Comparison of ENCODE assay signal across 10 mouse cellular contexts in the genomic region with DNA sequence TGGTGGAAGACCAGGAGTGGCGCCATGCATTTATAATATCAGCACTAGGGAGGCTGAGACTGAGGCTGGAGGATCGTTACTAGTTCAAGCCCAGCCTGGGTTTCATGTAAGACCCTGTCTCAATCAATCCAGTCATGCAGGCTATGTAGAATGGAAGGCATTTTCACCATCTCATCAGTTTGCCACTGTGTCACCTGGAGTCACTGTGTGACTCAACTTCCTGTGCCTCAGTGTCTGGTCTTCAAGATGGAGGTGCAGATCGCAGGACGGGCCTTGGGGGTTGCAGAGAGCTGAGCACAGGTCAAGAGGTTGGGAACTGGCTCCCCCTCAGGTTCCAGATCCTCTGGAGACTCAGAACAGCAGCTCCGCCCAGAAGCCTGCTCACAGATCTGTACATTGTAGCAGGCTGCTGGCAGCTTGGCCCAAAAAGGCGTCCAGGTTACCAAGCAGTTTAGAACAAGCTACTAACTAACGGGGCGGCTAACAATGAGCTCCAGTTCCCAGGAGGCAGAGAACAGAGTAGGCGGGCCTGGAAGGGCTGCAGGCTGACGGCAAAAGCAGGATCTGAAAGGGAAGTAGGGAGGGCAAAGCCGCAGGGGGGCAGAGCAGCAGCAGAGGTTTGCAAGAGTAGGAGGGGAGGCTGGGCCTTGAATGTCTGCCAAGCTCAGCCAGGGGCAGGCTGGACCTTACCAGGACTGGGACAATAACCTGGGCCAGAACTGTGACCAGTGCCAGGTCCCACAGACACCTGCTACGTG. TPM values are rescaled to one million over a fixed set of nuclear protein-coding genes. Genes with fewer than 3 reads are reported as not detected.
A peak's percentile ranks its signal among the peaks of the same experiment; 100 is the strongest.
DNase-seq lines count a peak whose midpoint lies in the region; ATAC-seq lines count a peak whose summit lies in the region.
"Had no signal": no experiment of that assay in that cellular context is flagged by ENCODE, and none has a peak within 500 bp of the region (broad histone marks: within the 10 kb centered on the region; RNA-seq: fewer than 3 reads in every experiment).

No protein-coding gene starts in this region.

- no peaks in the 10 kb centered on the region for H3K36me3 ChIP-seq in kidney, embryonic 15.5 days
- no peaks in the 10 kb centered on the region for H3K36me3 ChIP-seq in heart, embryonic 12.5 days
- H3K36me3 ChIP-seq: G1E had no signal

- DNase-seq in kidney, postnatal 10 days, result peak; percentile 35
- DNase-seq in brain, adult 2 months (ENCODE audit: low read depth, low spot score), result peak; percentile 88
- peak; percentile 75 to 77 for DNase-seq in layer of hippocampus, postnatal 36 days
- DNase-seq in ovary, postnatal 14 days (ENCODE audit: low spot score), result peak; percentile 42
- no peak for DNase-seq in natural killer cell, adult 2 months (ENCODE audit: low spot score in 2 of 2)
- DNase-seq in cerebellum, adult 9-10 months, result no peak

- ATAC-seq in kidney, embryonic 15.5 days (replicated peaks; ENCODE audit: low FRiP score), result no peak
- ATAC-seq in heart, embryonic 12.5 days (ENCODE audit: insufficient number of reproducible peaks, low FRiP score), result no peak

- peaks cover 11% of the 10 kb centered on the region; the same call in 1 of the 2 replicates for H3K4me1 ChIP-seq in kidney, embryonic 15.5 days
- peaks cover 7% of the 10 kb centered on the region for H3K4me1 ChIP-seq in heart, embryonic 12.5 days (replicated peaks)

- H3K27ac ChIP-seq in kidney, embryonic 15.5 days, result no peak overlapping the region
- no peak overlapping the region for H3K27ac ChIP-seq in heart, embryonic 12.5 days (ENCODE audit: poor library complexity, severe bottlenecking)

- no peak overlapping the region for H3K4me3 ChIP-seq in kidney, embryonic 15.5 days (replicated peaks)
- H3K4me3 ChIP-seq in heart, embryonic 12.5 days, result no peak overlapping the region
- H3K4me3 ChIP-seq: erythroblast, embryonic 14.5 days had no signal

- no peaks in the 10 kb centered on the region for H3K27me3 ChIP-seq in kidney, embryonic 15.5 days
- H3K27me3 ChIP-seq in heart, embryonic 12.5 days (replicated peaks), result 0 out of 2 replicates have a peak, but pooled peaks cover 7% of the 10 kb centered on the region

- H3K9me3 ChIP-seq in kidney, embryonic 15.5 days (replicated peaks), result no peaks in the 10 kb centered on the region
- H3K9me3 ChIP-seq in heart, embryonic 12.5 days (replicated peaks), result no peaks in the 10 kb centered on the region
- H3K9me3 ChIP-seq: G1E had no signal

- no peak overlapping the region for H3K9ac ChIP-seq in kidney, embryonic 15.5 days
- no peak overlapping the region for H3K9ac ChIP-seq in heart, embryonic 12.5 days

- 47% methylated on average over 12 of the region's 12 CpGs for WGBS in kidney, embryonic 15.5 days
- WGBS in heart, embryonic 12.5 days, result 40% methylated on average over 12 of the region's 12 CpGs

- H3K4me2 ChIP-seq in kidney, embryonic 15.5 days, result no peak overlapping the region
- H3K4me2 ChIP-seq in heart, embryonic 12.5 days, result no peak overlapping the region

RNA-seq across cellular contexts. Expression of a gene that starts 14.0 kb away (rescaled TPM):
- 7.1 and 8.1 TPM in 2 replicates for polyA plus RNA-seq in kidney, embryonic 15.5 days (2015; fragmentation: Nextera tagmentation; extraction: Ambion mirVana)
- total RNA-seq in layer of hippocampus, postnatal 36 days (2021), result 10 to 100 TPM; 22.2 to 23.7 TPM
- 3.8 and 4.8 TPM in 2 replicates for polyA plus RNA-seq in heart, embryonic 12.5 days (2016; fragmentation: Nextera tagmentation; extraction: Ambion mirVana)

RNA-seq across cellular contexts. Expression of a gene that starts 38.3 kb away (rescaled TPM):
- 8.1 and 11.1 TPM in 2 replicates for polyA plus RNA-seq in kidney, embryonic 15.5 days (2015; fragmentation: Nextera tagmentation; extraction: Ambion mirVana)
- 1 to 10 TPM; 2.0 to 2.7 TPM for total RNA-seq in layer of hippocampus, postnatal 36 days (2021)
- polyA plus RNA-seq in heart, embryonic 12.5 days (2016; fragmentation: Nextera tagmentation; extraction: Ambion mirVana), result 5.5 and 6.9 TPM in 2 replicates

Comparison
In these comparisons a context has a peak if more than half of its experiments do, and no peak if none do; other contexts are left out.
1. DNase-seq: peak in kidney, postnatal 10 days (single experiment), brain, adult 2 months (single experiment), layer of hippocampus, postnatal 36 days (2 of 2) and ovary, postnatal 14 days (single experiment); none in natural killer cell, adult 2 months (0 of 2) and cerebellum, adult 9-10 months (single experiment).